Mouse (Mus musculus) small intestine, adult 2 months (tissue): ENCODE data around the gene Dnajb3. TPM values are rescaled to one million over a fixed set of nuclear protein-coding genes. Genes with fewer than 3 reads are reported as not detected.
"Not testable (repeated sequence)": the region's sequence is repeated elsewhere in the genome, so short reads cannot be mapped to it uniquely, and the experiment has no call there.

ENCODE experiments used
- H3K27ac ChIP-seq: fragments of 200-500 bp; 2 replicates; pipeline ENCODE4 v1.5.1; 2012; ENCODE audit warnings: low read depth, low read length, control low read depth, inconsistent platforms; ENCODE audit not compliant: insufficient read depth
- H3K27me3 ChIP-seq: fragments of 200-500 bp; 2 replicates; pipeline ENCODE4 v1.6.1; 2012; ENCODE audit warnings: mild to moderate bottlenecking, moderate library complexity, low read length, inconsistent platforms; ENCODE audit not compliant: control insufficient read depth, insufficient read depth
- H3K36me3 ChIP-seq: fragments of 200-500 bp; 2 replicates; pipeline ENCODE4 v1.6.1; 2012; ENCODE audit warnings: mild to moderate bottlenecking, low read length, control low read depth, inconsistent platforms; ENCODE audit not compliant: control insufficient read depth, insufficient read depth
- H3K4me1 ChIP-seq: fragments of 200-500 bp; 2 replicates; pipeline ENCODE4 v1.6.1; 2012; ENCODE audit warnings: low read length, inconsistent platforms, mixed read lengths; ENCODE audit not compliant: control insufficient read depth, insufficient read depth, insufficient read length
- H3K4me3 ChIP-seq: fragments of 200-500 bp; 2 replicates; pipeline ENCODE4 v1.5.1; 2012; ENCODE audit warnings: low read depth, mild to moderate bottlenecking, control low read depth, inconsistent platforms, low read length, moderate library complexity
- CTCF ChIP-seq: fragments of 200-500 bp; IDR thresholded peaks from 2 replicates; pipeline ENCODE4 v1.5.1; 2012; ENCODE audit warnings: low read depth, mild to moderate bottlenecking, control low read depth, inconsistent platforms, low read length, moderate library complexity, mixed read lengths; ENCODE audit not compliant: insufficient replicate concordance, insufficient read length; ENCODE audit errors: extremely low read depth
- POLR2A ChIP-seq: fragments of 200-500 bp; IDR thresholded peaks from 2 replicates; pipeline ENCODE4 v1.6.1; 2012; ENCODE audit warnings: low read depth, mild to moderate bottlenecking, control low read depth, inconsistent platforms, low read length, moderate library complexity
- WGBS: fragments of 180-500 bp; shearing (Covaris S2); methylation state at CpG from one replicate; pipeline ENCODE4 v1.1.7; 2018; 5-methylcytosine and 5-hydroxymethylcytosine counted together
- polyA plus RNA-seq: library from polyadenylated mRNA; depleted of rRNA; stranded (reverse); fragments of >200 nt; gene quantifications from 2 replicates; pipeline ENCODE4 v1.2.3, GENCODE M21; 2012

Gene Dnajb3
- polyA plus RNA-seq, 1 experiment: 5.3 TPM

DNA sequence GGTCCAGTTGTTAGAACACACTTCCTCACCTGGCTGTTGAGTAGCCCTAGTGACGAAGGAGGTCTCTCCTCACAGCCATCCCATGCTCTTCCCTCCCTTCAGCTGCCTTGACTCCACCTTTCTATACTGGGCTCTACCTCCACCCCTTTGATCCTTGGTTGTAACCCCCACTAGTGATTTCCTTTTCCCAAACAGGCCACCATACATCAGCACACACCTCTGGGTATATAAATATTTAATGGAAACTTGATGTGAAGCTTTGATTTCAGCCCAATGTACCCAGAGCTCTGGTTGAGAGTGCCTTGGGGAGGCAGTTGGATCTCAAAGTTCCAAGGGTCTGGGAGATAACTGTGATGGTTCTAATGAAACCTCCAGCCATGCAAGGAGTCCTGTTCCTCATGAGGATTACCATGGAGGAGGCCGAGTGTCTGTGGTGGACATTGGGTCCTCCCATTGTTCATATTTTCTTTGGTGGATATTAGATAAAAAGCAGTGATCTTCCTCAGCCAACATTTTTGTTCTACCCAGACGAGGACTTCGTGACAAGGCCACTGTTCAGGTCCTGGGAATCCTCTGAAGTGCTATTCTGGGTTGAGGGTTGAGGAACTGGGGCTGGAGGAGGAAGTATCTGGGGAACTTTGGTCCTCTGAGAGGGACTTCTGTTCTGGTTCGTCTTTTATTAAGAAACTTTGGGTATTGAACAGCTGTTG is 21.2 kb upstream of the Dnajb3 start, which contains the start of gene Mroh2a:
TSS of gene Mroh2a (plus strand) at position 317 of the 710 bp plus-strand sequence.
- Histone ChIP-seq H3K27ac (peak within 1 kb of the TSS; percentile 2; the same call in 1 of the 2 replicates), H3K4me1 (peaks cover 3% of the 10 kb centered on the region; the same call in 1 of the 2 replicates), H3K27me3 (no peaks in the 10 kb centered on the region), H3K4me3 (no peak within 1 kb of the TSS), H3K36me3 (no peaks in the 10 kb centered on the region)
- TF ChIP-seq CTCF: no peak
- no peak for TF ChIP-seq POLR2A
- 56% methylated on average over 5 of the region's 5 CpGs for WGBS

DNA sequence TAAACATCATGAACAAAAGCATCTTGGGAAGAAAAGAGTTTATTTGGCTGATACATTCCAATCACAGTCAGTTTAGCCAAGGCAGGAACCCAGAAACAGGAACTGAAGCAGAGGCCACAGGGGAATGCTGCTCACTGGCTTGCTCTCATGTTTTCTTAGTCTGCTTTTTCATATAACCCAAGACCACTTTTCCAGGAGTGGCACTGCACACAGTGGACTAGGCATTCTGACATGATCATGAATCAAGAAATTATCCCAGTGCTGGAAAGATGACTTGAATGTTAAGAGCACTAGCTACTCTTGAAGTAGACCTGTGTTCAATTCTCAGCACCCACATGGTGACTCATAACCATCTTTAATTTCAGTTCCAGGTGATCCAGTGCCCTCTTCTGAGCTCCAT is 20.2 kb upstream of the Dnajb3 start:
- Histone ChIP-seq H3K36me3 (no peaks in the 10 kb centered on the region), H3K4me1 (peaks cover 3% of the 10 kb centered on the region; the same call in 1 of the 2 replicates), H3K27me3 (no peaks in the 10 kb centered on the region), H3K27ac (no peak overlapping the region), H3K4me3 (no peak overlapping the region)
- no peak for TF ChIP-seq POLR2A
- TF ChIP-seq CTCF: no peak

DNA sequence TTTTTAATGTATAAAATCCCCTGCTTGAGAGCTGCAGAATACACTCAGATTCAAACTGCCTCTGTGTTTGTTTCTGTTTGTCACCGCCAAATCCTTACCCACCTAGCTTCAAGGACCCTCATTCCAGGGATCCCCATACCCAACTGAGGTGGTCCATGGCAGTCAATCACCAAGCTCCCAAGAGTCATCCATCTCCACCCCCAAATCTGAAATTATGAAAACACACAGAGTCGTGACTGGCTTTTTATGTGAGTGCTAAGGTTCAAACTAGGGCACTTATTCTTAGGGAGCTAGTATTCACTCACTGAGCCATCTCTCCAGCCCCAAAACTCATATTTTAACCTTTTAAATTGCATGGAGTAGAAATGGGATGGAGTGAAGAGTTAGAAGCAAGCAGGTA is 19.7 kb upstream of the Dnajb3 start:
- 37% methylated on average over 2 of the region's 2 CpGs for WGBS
- H3K27ac ChIP-seq, H3K4me1 ChIP-seq, H3K4me3 ChIP-seq, H3K27me3 ChIP-seq, H3K36me3 ChIP-seq: not testable (repeated sequence)

DNA sequence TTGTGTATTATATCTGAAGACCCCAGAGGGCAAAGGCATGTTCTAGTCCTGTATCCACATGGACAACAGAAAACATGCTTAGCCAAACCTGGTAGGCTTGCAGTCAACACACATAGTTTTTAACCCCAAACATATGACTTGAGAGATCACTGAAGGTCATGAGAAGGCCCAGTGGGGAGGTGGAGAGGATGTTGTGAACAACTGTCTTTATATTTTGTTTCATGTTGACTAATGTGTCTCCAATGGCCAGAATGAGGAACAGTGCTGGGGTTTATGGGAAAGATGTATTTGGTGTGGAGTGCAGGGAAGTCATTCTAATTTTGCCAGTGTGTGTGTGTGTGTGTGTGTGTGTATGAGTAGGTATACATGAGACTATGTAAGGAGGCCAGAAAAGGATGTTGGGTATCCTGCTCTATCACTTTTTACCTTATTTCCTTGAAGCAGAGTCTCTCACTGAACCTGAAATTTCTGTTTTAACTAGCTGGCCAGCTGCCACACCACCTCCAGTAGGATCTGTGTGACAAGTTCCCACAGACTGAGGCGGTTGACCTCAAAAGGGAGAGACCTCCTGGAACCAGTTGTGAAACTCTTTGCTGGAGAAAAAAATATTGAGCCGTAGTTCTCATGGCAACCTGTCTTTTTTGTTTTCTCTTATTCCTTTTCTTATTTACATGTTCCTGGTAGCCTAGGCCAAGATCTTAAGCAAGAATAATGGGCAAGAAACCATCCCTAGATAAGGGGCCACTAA is 18.6 kb upstream of the Dnajb3 start:
- H3K4me3 ChIP-seq: no peak overlapping the region
- H3K27me3 ChIP-seq: no peaks in the 10 kb centered on the region
- H3K27ac ChIP-seq: no peak overlapping the region
- TF ChIP-seq CTCF (no peak), POLR2A (no peak)
- peaks cover 3% of the 10 kb centered on the region; the same call in 1 of the 2 replicates for H3K4me1 ChIP-seq
- no peaks in the 10 kb centered on the region for H3K36me3 ChIP-seq
- WGBS: 33% methylated on average over 2 of the region's 2 CpGs

DNA sequence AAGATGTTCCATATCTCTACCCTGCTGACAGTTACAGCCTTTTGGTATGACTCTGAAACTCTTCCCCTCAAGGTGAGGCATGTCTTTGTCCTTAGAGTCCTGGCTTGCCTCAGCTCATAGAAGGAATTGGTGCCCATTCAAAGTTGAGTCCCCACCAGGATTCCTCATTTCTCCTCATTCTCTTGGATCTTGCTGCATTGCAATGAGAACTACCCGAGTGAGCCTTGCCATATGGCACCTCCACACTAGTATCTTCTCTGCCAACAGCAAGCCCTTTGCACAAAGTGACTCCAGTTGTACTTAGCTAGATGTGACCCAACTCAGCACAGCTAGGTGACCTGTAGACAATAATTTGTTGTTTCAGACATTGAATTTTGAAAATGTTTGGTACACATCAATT is 18.0 kb upstream of the Dnajb3 start:
- H3K27ac ChIP-seq: no peak overlapping the region
- TF ChIP-seq POLR2A: no peak
- no peak for TF ChIP-seq CTCF
- 66% methylated on average over 1 of the region's 1 CpGs for WGBS
- H3K4me3 ChIP-seq: no peak overlapping the region
- no peaks in the 10 kb centered on the region for H3K27me3 ChIP-seq
- peaks cover 3% of the 10 kb centered on the region; the same call in 1 of the 2 replicates for H3K4me1 ChIP-seq
- H3K36me3 ChIP-seq: no peaks in the 10 kb centered on the region

DNA sequence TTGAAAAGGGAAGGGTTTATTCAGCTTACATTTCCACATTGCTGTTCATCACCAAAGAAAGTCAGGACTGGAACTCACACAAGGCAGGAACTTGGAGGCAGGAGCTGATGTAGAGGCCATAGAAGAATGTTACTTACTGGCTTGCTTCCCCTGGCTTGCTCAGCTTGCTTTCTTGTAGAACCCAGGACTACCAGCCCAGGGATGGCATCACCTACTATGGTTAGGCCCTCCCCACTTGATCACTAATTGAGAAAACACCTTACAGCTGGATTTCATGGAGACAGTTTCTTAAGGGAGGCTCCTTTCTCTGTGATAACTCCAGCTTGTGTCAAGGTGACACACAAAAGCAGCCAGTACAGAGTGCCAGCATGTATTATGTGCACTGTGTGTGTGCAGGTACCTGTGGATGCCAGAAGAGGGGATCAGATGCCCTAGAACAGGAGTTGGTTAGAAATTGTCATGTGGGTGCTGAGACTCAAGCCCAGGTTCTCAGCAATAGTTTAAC is 17.5 kb upstream of the Dnajb3 start:
- H3K4me3 ChIP-seq, H3K27me3 ChIP-seq, H3K4me1 ChIP-seq, H3K36me3 ChIP-seq, H3K27ac ChIP-seq: not testable (repeated sequence)

DNA sequence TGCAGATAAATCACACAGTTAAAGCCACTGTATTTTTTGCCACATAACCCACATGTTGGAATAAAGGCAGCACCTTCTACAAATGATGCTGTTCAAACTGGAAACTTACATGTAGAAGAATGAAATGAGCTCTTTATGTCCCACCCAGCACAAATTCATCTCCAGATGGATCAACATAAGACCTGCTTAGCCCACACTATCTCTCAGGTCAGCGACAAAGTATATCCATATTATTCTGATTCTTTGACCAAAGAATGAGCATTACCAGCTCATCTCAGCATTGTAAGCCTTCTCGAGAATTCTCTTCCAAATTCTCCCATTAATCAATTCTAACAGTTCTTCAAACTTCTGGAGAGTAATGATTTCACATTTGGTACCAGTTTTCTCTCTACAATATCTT is 16.6 kb upstream of the Dnajb3 start:
- WGBS: 67% methylated on average over 2 of the region's 2 CpGs

More for the DNA sequence above, 16.6 kb upstream of the Dnajb3 start:
- peaks cover 3% of the 10 kb centered on the region; the same call in 1 of the 2 replicates for H3K4me1 ChIP-seq
- TF ChIP-seq CTCF (no peak), POLR2A (no peak)
- H3K36me3 ChIP-seq: no peaks in the 10 kb centered on the region
- no peaks in the 10 kb centered on the region for H3K27me3 ChIP-seq
- no peak overlapping the region for H3K27ac ChIP-seq
- H3K4me3 ChIP-seq: no peak overlapping the region
